Mouse (Mus musculus) adrenal gland (tissue): ENCODE measurements around the gene Sfxn2.

Source experiments
- intact Hi-C: fragments of 180-260 bp; cut with DNase I; formaldehyde crosslinking; loops from one replicate; pipeline ENCODE4 v1.15.1; 2025

Sfxn2 gene

GRCm38 (mm10) chr19:46592751-46593439 is 19.7 kb downstream of the Sfxn2 start:
- intact Hi-C loops, result no loop called here

GRCm38 (mm10) chr19:46598187-46598586 is 25.0 kb downstream of the Sfxn2 start:
- intact Hi-C loops, result no loop called here

- intact Hi-C loops, result no loop called here
Measured at GRCm38 (mm10) chr19:46598720-46599252, 25.6 kb downstream of the Sfxn2 start, which contains the start of gene Wbp1l. Wbp1l (plus strand) TSS chr19:46599084.

- intact Hi-C loops, result no loop called here
Measured at GRCm38 (mm10) chr19:46599375-46600256, 26.5 kb downstream of the Sfxn2 start.

GRCm38 (mm10) chr19:46600371-46600770 is 27.2 kb downstream of the Sfxn2 start:
- intact Hi-C loops, result no loop called here

- intact Hi-C loops, result no loop called here
Measured at GRCm38 (mm10) chr19:46601491-46601890, 28.3 kb downstream of the Sfxn2 start.

- intact Hi-C loops, result no loop called here
Measured at GRCm38 (mm10) chr19:46602406-46602805, 29.2 kb downstream of the Sfxn2 start.

- intact Hi-C loops, result loop anchor here (5.0 kb wide), 1 partner anchor 36 kb away; no protein-coding TSS in a partner anchor
Measured at GRCm38 (mm10) chr19:46606718-46607117, 33.6 kb downstream of the Sfxn2 start.

GRCm38 (mm10) chr19:46607424-46607823 is 34.3 kb downstream of the Sfxn2 start:
- intact Hi-C loops, result loop anchor here (5.0 kb wide), 1 partner anchor 35 kb away; no protein-coding TSS in a partner anchor

- intact Hi-C loops, result loop anchor here (2.0 to 5.0 kb wide), 2 partner anchors 17 to 34 kb away; no protein-coding TSS in a partner anchor
Measured at GRCm38 (mm10) chr19:46608158-46608557, 35.0 kb downstream of the Sfxn2 start.

GRCm38 (mm10) chr19:46616378-46616777 is 43.2 kb downstream of the Sfxn2 start:
- intact Hi-C loops, result no loop called here

- intact Hi-C loops, result no loop called here
Measured at GRCm38 (mm10) chr19:46617361-46617760, 44.2 kb downstream of the Sfxn2 start.

- intact Hi-C loops, result no loop called here
Measured at GRCm38 (mm10) chr19:46618322-46618721, 45.2 kb downstream of the Sfxn2 start.

GRCm38 (mm10) chr19:46619001-46619400 is 45.8 kb downstream of the Sfxn2 start:
- intact Hi-C loops, result no loop called here

GRCm38 (mm10) chr19:46619518-46619917 is 46.4 kb downstream of the Sfxn2 start:
- intact Hi-C loops, result no loop called here

- intact Hi-C loops, result no loop called here
Measured at GRCm38 (mm10) chr19:46620016-46620808, 47.0 kb downstream of the Sfxn2 start.

- intact Hi-C loops, result no loop called here
Measured at GRCm38 (mm10) chr19:46621236-46622183, 48.3 kb downstream of the Sfxn2 start.

- intact Hi-C loops, result no loop called here
Measured at GRCm38 (mm10) chr19:46622659-46623193, 49.6 kb downstream of the Sfxn2 start.

GRCm38 (mm10) chr19:46623194-46623667 is 50.1 kb downstream of the Sfxn2 start:
- intact Hi-C loops, result no loop called here
